Mouse (Mus musculus) limb, embryonic 11.5 days (tissue): ENCODE results near the gene Eef1a2. TPM values are rescaled to one million over a fixed set of nuclear protein-coding genes. Genes with fewer than 3 reads are reported as not detected.

Experiments used
- ATAC-seq: fragments of 200-750 bp; cut with Nextera tagmentation; 2 replicates; pipeline ENCODE4 v1.8.0; 2017; ENCODE audit warnings: low read depth; ENCODE audit not compliant: insufficient number of reproducible peaks, low FRiP score, low TSS enrichment
- DNase-seq: peaks from one replicate; pipeline ENCODE4 v3.0.0-alpha.2; 2015; ENCODE audit warnings: low spot score
- H3K27ac ChIP-seq: fragments of 300-500 bp; sonication (generic); replicated peaks from 2 replicates; pipeline ENCODE4 v1.5.1; 2014; ENCODE audit warnings: low read depth, mild to moderate bottlenecking, low read length
- H3K27me3 ChIP-seq: fragments of 300-500 bp; sonication (generic); 2 replicates; pipeline ENCODE4 v1.6.1; 2014; ENCODE audit warnings: mild to moderate bottlenecking, low read length, mixed read lengths; ENCODE audit not compliant: control insufficient read depth, insufficient read depth
- H3K36me3 ChIP-seq: fragments of 300-500 bp; sonication (generic); 2 replicates; pipeline ENCODE4 v1.6.1; 2014; ENCODE audit warnings: mild to moderate bottlenecking, low read length, moderate library complexity, mixed read lengths; ENCODE audit not compliant: control insufficient read depth, insufficient read depth
- H3K4me1 ChIP-seq: fragments of 300-500 bp; sonication (generic); 2 replicates; pipeline ENCODE4 v1.6.1; 2014; ENCODE audit warnings: low read length, mixed read lengths; ENCODE audit not compliant: control insufficient read depth, insufficient read depth
- H3K4me2 ChIP-seq: fragments of 300-500 bp; sonication (generic); 2 replicates; pipeline ENCODE4 v1.6.1; 2014; ENCODE audit warnings: low read depth, mild to moderate bottlenecking, moderate library complexity; ENCODE audit not compliant: severe bottlenecking
- H3K4me3 ChIP-seq: fragments of 300-500 bp; sonication (generic); 2 replicates; pipeline ENCODE4 v1.5.1; 2014; ENCODE audit warnings: low read depth, low read length
- H3K9ac ChIP-seq: fragments of 300-500 bp; sonication (generic); 2 replicates; pipeline ENCODE4 v1.6.1; 2014; ENCODE audit warnings: mild to moderate bottlenecking, low read length
- H3K9me3 ChIP-seq: fragments of 300-500 bp; sonication (generic); 2 replicates; pipeline ENCODE4 v1.6.1; 2016; ENCODE audit warnings: low read length; ENCODE audit not compliant: control insufficient read depth
- WGBS: fragments of 180-500 bp; shearing (Covaris S2); extraction: QIAGEN DNeasy Blood & Tissue Kit; methylation state at CpG from one replicate; pipeline ENCODE4 v1.1.7; 2014; 5-methylcytosine and 5-hydroxymethylcytosine counted together
- polyA plus RNA-seq: library from polyadenylated mRNA; unstranded; fragments of >200 nt; fragmentation: Nextera tagmentation; extraction: Ambion mirVana; gene quantifications from 2 replicates; pipeline ENCODE4 v1.2.1, GENCODE M21; 2014

Eef1a2 gene
- polyA plus RNA-seq, 1 experiment from 2014 or later: 0.13 TPM

DNA sequence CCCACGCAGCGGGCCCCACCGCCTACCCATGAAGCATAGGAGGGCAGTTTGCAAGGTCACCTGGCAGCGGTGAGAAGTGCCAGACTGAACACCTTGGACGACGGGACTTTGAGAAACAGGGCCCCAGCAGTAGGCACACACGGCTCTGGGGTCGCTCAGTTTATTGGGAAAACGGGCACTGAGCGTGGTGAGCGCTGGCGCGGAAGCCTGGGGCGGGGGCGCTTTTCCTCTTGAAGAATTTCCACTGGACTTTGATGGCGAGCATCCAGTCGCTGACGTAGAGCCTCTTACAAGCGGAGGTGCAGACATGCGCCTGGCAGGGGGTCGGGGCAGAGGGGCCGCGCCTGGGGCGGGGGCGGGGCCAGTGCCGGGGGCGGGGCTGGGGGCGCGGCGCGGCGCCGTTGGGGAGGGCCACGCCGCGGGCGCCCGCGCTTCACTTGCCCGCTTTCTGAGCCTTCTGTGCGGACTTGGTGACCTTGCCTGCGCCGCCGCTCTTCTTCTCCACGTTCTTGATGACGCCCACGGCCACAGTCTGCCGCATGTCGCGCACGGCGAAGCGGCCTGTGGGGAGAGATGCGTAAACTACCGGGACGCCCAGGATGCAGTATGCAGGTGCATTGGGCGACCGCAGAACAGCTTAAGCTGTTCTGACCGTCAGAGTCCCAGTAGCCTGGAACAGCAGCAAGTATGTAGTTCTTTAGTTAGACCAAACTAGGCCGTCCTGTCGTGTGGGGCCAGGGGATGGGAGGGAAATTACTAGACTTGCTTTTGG lies 9.1 kb downstream of the Eef1a2 start:
- no peak for ATAC-seq
- Histone ChIP-seq H3K36me3 (no peaks in the 10 kb centered on the region), H3K27me3 (peaks cover 31% of the 10 kb centered on the region)

DNA sequence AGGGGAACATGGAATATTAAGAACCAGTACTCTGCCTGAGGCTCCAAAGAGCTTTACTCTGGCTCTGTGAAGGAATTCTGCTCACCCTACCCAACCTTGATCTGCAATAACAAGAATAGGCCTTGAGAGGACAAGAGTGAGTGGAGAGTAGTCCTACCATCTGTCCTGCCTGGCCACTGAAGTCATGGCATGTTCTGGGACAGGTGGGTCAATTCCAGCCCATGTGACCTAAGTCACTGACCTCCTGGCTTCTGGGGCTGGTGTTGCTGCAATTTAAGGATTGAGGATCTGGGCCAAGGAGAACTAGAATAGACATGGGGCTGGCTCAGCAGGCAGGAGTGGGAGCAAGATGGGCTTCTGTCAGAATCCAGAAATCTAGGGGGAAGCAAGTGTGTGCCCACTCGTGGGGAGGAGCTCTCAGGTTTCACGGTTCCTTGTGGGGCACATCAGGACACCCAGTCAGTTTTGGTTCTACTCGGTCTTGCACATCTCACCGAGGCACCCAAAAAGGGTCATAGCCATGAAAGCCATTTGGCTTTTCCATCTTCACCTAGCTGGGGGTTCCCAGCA lies 9.8 kb downstream of the Eef1a2 start:
- Histone ChIP-seq H3K9ac (no peak overlapping the region), H3K4me1 (0 out of 2 replicates have a peak, but pooled peaks cover 2% of the 10 kb centered on the region), H3K36me3 (no peaks in the 10 kb centered on the region), H3K9me3 (no peaks in the 10 kb centered on the region), H3K27ac (no peak overlapping the region), H3K27me3 (peaks cover 31% of the 10 kb centered on the region), H3K4me2 (peak overlapping the region; percentile 90), H3K4me3 (peak overlapping the region; percentile 38)
- ATAC-seq: no peak
- DNase-seq: no peak
- 48% methylated on average over 4 of the region's 4 CpGs for WGBS

More for the DNA sequence above, 9.1 kb downstream of the Eef1a2 start:
- H3K9ac ChIP-seq: 0 out of 2 replicates have a peak overlapping the region, but pooled peaks have one; percentile 17
- H3K4me1 ChIP-seq: 0 out of 2 replicates have a peak, but pooled peaks cover 2% of the 10 kb centered on the region
- peak overlapping the region; percentile 90 for H3K4me2 ChIP-seq
- H3K4me3 ChIP-seq: peak overlapping the region; percentile 38
- DNase-seq: peak; percentile 45
- H3K9me3 ChIP-seq: no peaks in the 10 kb centered on the region
- H3K27ac ChIP-seq: no peak overlapping the region
- under 1% methylated on average over 49 of the region's 61 CpGs for WGBS

DNA sequence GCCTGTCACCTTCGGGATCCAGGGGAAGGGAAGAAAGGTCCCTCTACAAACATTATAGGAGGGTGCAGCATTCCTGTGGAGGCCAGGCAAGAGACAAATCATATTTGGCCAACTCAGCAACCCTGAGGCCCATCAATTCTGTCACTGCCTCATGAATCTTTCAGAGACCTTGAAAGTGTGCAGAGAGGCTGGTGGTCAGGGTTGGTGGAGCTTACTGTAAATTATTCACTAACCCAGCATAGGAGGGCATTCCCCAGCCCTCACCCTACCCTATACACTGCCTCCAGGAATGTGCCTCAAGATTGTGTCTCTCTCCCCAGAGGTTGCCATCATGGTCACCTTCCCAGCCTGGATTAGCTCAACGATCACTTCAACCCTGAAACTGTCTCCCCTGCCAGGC lies 12.1 kb downstream of the Eef1a2 start:
- H3K4me1 ChIP-seq: 0 out of 2 replicates have a peak, but pooled peaks cover 2% of the 10 kb centered on the region
- DNase-seq (no peak), ATAC-seq (no peak)
- H3K27ac ChIP-seq: no peak overlapping the region
- H3K4me3 ChIP-seq: no peak overlapping the region
- peaks cover 26% of the 10 kb centered on the region for H3K27me3 ChIP-seq
- WGBS: 73% methylated on average over 2 of the region's 2 CpGs
- no peaks in the 10 kb centered on the region for H3K36me3 ChIP-seq
- no peaks in the 10 kb centered on the region for H3K9me3 ChIP-seq
- no peak overlapping the region for H3K4me2 ChIP-seq
- H3K9ac ChIP-seq: no peak overlapping the region

DNA sequence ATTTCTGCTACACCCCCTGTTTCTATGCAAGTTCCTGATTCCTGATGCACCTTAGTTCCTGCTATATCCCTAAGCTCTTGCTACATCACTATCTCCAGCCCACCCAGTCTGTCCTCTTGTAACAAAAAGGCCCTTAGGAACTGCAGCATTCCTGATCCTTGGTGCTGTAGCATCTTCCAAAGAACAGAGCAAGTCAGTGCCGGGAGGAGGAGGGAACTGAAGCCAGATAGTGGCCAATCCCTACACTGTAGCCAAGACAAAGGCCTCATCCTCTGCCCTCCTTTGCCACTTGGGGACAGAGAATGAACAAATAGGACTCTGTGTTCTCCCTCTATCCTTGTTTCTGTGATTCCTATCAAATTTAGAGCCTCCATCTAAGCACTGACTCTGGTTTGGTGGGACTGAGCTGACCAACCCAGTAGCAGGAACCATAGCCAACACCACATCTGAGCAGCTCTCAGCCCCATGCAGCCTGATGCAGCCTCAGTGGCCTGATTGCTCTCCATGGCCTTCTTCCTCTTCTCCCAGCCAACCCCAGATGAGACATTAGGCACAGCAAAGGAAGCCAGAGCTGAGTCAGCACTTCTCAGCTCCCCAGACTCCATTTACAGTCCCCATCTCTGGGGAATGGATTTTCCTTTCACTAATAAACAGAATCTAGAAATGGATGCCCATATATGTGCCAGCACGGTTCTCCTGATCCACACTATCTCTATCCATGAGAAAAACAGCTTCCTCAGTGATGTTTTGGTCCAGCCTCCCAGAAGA lies 13.1 kb downstream of the Eef1a2 start:
- Histone ChIP-seq H3K27ac (no peak overlapping the region), H3K4me1 (0 out of 2 replicates have a peak, but pooled peaks cover 2% of the 10 kb centered on the region), H3K9ac (no peak overlapping the region), H3K9me3 (no peaks in the 10 kb centered on the region), H3K27me3 (peaks cover 18% of the 10 kb centered on the region), H3K36me3 (no peaks in the 10 kb centered on the region), H3K4me2 (no peak overlapping the region), H3K4me3 (no peak overlapping the region)
- WGBS: 68% methylated on average over 2 of the region's 2 CpGs
- no peak for ATAC-seq
- DNase-seq: no peak

DNA sequence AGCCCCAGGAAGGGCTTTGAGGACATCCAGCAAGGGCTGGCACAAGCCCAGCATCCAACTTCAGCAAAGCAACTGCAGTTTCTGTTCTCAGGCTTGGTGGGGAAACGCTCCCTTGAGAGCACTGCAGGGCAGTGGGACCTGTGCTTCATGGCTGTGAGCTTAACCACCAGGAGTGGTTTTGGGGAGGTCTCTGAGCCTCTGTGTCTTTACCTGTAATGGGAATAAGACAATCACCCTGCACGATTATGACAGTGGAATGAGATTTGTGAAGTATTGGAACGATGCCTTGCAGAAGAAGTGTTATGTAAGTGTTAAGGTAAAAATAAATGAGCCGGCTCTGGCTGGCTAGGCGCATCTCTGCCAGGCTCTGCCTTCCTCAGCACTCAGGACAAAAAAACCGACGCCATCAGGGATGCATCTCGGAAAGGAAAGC lies 14.1 kb downstream of the Eef1a2 start:
- Histone ChIP-seq H3K4me1 (no peaks in the 10 kb centered on the region), H3K9ac (no peak overlapping the region), H3K4me3 (no peak overlapping the region), H3K27me3 (peaks cover 10% of the 10 kb centered on the region), H3K4me2 (no peak overlapping the region), H3K36me3 (no peaks in the 10 kb centered on the region), H3K27ac (no peak overlapping the region), H3K9me3 (no peaks in the 10 kb centered on the region)
- DNase-seq (no peak), ATAC-seq (no peak)
- WGBS: 64% methylated on average over 8 of the region's 8 CpGs

DNA sequence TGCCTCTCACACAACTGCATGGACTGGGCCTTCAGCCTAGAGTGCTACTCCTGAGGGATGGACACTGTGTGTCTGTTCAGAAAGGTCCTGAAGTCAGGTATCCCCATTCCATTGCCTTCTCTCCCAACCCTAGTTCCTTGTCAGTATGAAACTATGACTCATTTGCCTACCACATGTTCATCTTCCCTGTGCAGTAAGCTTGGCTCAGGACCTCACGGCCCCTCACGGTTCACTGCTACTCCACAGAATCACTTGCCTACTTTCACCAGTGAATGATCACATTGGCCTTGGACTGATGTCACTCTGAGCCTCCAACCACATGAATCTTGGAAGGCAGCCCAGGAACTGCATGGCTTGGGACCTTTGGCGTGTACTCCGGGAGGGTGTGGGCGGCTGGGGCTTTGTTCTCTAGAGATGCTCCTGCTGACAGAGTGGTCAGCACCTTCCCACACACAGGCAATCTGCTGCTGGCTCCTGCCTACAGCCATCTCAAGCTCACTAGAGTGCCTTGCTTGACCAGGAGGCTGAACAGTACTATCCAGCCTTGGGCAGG lies 17.1 kb downstream of the Eef1a2 start:
- DNase-seq (no peak), ATAC-seq (no peak)
- 89% methylated on average over 5 of the region's 5 CpGs for whole genome bisulfite sequencing
- peaks cover 2% of the 10 kb centered on the region; the same call in 1 of the 2 replicates for H3K4me1 ChIP-seq
- H3K9ac ChIP-seq: no peak overlapping the region
- H3K36me3 ChIP-seq: no peaks in the 10 kb centered on the region
- no peaks in the 10 kb centered on the region for H3K9me3 ChIP-seq
- H3K4me3 ChIP-seq: no peak overlapping the region
- no peak overlapping the region for H3K4me2 ChIP-seq
- no peak overlapping the region for H3K27ac ChIP-seq
- peaks cover 26% of the 10 kb centered on the region for H3K27me3 ChIP-seq

DNA sequence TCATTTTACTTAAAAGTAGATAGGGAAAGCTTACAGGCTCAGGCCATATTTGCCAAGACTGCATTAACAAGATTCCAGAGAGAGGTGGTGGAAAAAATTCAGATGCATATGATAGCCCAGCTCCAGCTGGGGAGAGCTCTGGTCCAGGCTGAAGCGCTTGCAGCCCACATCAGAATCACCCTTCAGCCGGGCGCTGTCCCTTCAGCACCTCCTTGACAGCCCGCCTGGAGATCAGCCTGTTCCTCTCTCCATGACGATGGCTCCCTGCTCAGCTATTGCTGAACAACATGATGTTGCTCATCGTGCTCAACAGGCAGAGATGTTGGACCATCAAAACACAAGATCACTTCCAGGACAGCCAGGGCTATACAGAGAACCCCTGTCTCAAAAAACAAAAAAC lies 19.9 kb downstream of the Eef1a2 start:
- H3K4me2 ChIP-seq: no peak overlapping the region
- peaks cover 47% of the 10 kb centered on the region for H3K27me3 ChIP-seq
- ATAC-seq (no peak), DNase-seq (peak; percentile 89)
- peaks cover 8% of the 10 kb centered on the region; the same call in 1 of the 2 replicates for H3K4me1 ChIP-seq
- H3K27ac ChIP-seq: no peak overlapping the region
- no peak overlapping the region for H3K9ac ChIP-seq
- WGBS: 1% methylated on average over 6 of the region's 6 CpGs
- no peaks in the 10 kb centered on the region for H3K36me3 ChIP-seq
- no peaks in the 10 kb centered on the region for H3K9me3 ChIP-seq
- H3K4me3 ChIP-seq: no peak overlapping the region

DNA sequence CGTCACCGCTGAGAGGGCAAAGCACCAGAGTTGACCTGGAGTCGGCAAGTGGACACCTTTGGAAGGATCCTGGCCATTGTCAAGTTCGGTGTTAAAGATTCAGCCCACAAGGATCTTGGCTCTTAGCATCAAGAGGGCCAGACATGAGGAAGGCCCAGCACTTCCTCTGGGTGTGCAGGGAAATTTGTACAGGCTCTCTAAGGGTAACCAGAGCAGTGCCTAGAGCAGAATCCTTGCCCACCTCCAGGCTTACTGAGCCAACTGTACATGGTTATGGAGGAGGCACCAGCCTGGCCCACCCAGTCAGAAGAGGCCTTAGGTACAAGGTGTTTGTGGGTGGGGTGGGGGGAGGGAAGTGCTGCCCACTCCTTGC lies 21.4 kb downstream of the Eef1a2 start:
- Histone ChIP-seq H3K27me3 (peaks cover 49% of the 10 kb centered on the region), H3K4me2 (peak overlapping the region; percentile 90; the same call in 1 of the 2 replicates), H3K4me3 (no peak overlapping the region), H3K4me1 (peaks cover 8% of the 10 kb centered on the region; the same call in 1 of the 2 replicates), H3K9ac (no peak overlapping the region), H3K27ac (no peak overlapping the region), H3K36me3 (no peaks in the 10 kb centered on the region), H3K9me3 (no peaks in the 10 kb centered on the region)
- no peak for ATAC-seq
- DNase-seq: no peak
- 20% methylated on average over 4 of the region's 4 CpGs for WGBS
